Mouse (Mus musculus) heart, postnatal 0 days (tissue): ENCODE data around the gene Omd. TPM values are rescaled to one million over a fixed set of nuclear protein-coding genes. Genes with fewer than 3 reads are reported as not detected.

Experiments used
- ATAC-seq: fragments of 200-750 bp; cut with Nextera tagmentation; 2 replicates; pipeline ENCODE4 v1.8.0; 2017; ENCODE audit warnings: low read depth, moderate number of reproducible peaks, moderate library complexity; ENCODE audit not compliant: insufficient read depth
- DNase-seq: peaks from one replicate; pipeline ENCODE4 v3.0.0-alpha.2; 2016; ENCODE audit warnings: low spot score
- H3K27ac ChIP-seq: fragments of 300-500 bp; sonication (generic); 2 replicates; pipeline ENCODE4 v1.5.1; 2014; ENCODE audit warnings: low read depth, mild to moderate bottlenecking
- H3K27me3 ChIP-seq: fragments of 300-500 bp; sonication (generic); 2 replicates; pipeline ENCODE4 v1.6.1; 2014; ENCODE audit warnings: low read length, mixed read lengths; ENCODE audit not compliant: control insufficient read depth, insufficient read depth
- H3K36me3 ChIP-seq: fragments of 300-500 bp; sonication (generic); replicated peaks from 2 replicates; pipeline ENCODE4 v1.6.1; 2014; ENCODE audit warnings: low read length, mixed read lengths; ENCODE audit not compliant: control insufficient read depth, insufficient read depth
- H3K4me1 ChIP-seq: fragments of 300-500 bp; sonication (generic); 2 replicates; pipeline ENCODE4 v1.6.1; 2014; ENCODE audit warnings: antibody characterized with exemption; ENCODE audit not compliant: control insufficient read depth, insufficient read depth
- H3K4me2 ChIP-seq: fragments of 300-500 bp; sonication (generic); 2 replicates; pipeline ENCODE4 v1.6.1; 2014; ENCODE audit warnings: low read depth, mild to moderate bottlenecking, low read length, moderate library complexity
- H3K4me3 ChIP-seq: fragments of 300-500 bp; sonication (generic); 2 replicates; pipeline ENCODE4 v1.5.1; 2014; ENCODE audit warnings: low read depth, low read length
- H3K9ac ChIP-seq: fragments of 300-500 bp; sonication (generic); replicated peaks from 2 replicates; pipeline ENCODE4 v1.6.1; 2014; ENCODE audit warnings: low read depth, low read length, mixed read lengths
- H3K9me3 ChIP-seq: fragments of 300-500 bp; sonication (generic); replicated peaks from 2 replicates; pipeline ENCODE4 v1.6.1; 2016; ENCODE audit warnings: low read length; ENCODE audit not compliant: control insufficient read depth
- CTCF ChIP-seq: IDR thresholded peaks from 2 replicates; pipeline ENCODE4 v1.5.1; 2016; ENCODE audit warnings: antibody characterized with exemption, control low read depth, low read depth
- EP300 ChIP-seq: IDR thresholded peaks from 2 replicates; pipeline ENCODE4 v1.6.1; 2016; ENCODE audit warnings: antibody characterized with exemption, low read depth
- WGBS: fragments of 180-500 bp; shearing (Covaris S2); extraction: QIAGEN DNeasy Blood & Tissue Kit; methylation state at CpG from one replicate; pipeline ENCODE4 v1.1.7; 2014; 5-methylcytosine and 5-hydroxymethylcytosine counted together
- polyA plus RNA-seq: library from polyadenylated mRNA; unstranded; fragments of >200 nt; fragmentation: Nextera tagmentation; extraction: Ambion mirVana; gene quantifications from 2 replicates; pipeline ENCODE4 v1.2.1, GENCODE M21; 2015
- total RNA-seq: library from RNA; depleted of rRNA; stranded (reverse); fragments of >200 nt; gene quantifications from 2 replicates; pipeline ENCODE4 v1.2.3, GENCODE M21; 2014; ENCODE audit warnings: low replicate concordance; rRNA removed

Gene Omd
- total RNA-seq (not detected in 2 replicates), polyA plus RNA-seq (0.43 and 0.59 TPM in 2 replicates)

DNA sequence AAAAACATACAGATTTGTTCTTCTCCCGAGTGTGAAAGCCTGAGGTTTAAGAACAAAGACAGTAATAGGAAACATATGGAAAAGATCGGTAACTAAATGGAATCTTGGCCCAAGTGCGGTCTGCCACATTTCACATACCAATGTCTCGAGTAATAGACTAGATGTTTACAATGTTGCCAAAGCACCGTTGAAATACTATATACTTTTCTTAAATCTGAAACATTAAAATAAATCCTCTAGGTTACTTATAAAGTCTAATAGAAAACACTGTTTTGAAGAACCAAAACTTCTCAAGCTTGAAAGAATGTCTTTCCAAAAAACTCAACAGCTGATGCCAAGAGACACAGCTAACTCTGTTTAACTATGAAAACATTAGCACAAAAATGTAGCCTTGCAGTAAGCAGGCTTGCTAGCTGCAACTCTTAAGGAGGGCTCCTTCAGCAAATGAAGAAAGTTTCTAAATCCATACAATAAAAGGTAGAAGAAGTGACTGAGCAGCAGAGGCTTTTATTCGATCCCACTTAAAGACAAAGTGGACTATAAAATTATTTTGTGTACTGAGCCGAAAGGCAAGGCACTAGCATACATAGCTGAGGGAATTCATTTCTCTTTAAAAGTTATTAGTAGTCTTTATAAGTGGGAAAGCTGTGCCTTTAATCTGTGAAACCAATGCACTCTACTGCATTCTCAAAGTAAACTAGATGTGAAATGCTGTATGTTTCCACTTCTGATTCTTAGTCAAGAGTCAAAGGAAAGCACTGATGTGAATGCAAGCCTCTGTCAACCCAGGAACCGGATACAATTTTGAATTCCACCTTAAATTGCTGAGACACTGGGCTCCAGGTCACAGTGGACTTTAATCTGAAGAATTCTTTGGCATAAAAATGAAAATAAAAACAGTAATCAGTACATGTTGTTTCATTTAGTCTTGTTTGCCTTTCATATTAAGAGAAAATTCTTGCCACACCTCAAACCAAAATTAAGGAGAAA lies at the start of gene Omd:
Gene Omd (plus strand): TSS at position 922 of the 990 bp plus-strand sequence.
- ATAC-seq = peak; percentile 39; the same call in 1 of the 2 replicates
- Histone ChIP-seq H3K27ac (peak within 1 kb of the TSS; percentile 77), H3K4me2 (0 out of 2 replicates have a peak within 1 kb of the TSS, but pooled peaks have one; percentile 12)

DNA sequence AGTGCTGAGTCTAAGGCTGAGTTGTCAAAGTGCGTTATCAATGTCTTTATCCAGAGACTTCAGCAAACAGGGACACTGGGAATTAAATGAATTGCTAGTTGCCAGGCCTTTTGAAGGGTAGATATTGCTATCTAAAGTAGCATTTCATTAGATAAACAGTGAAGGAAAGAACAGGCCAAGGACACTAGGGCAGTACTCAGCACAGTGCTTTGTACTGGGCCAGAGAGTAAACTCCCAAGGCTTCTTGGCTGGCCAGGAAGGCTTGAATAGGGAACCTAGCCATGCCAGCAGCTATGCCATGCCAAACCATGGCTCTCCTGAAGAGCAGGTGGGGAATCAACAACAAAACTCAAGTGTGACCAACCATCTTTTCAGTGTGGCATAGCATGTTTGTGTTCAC lies 45.3 kb upstream of the Omd start:
- no peak for DNase-seq
- Histone ChIP-seq H3K36me3 (no peaks in the 10 kb centered on the region), H3K27me3 (no peaks in the 10 kb centered on the region), H3K4me3 (no peak overlapping the region), H3K9me3 (no peaks in the 10 kb centered on the region), H3K9ac (no peak overlapping the region), H3K27ac (no peak overlapping the region), H3K4me1 (no peaks in the 10 kb centered on the region), H3K4me2 (no peak overlapping the region)
- no peak for TF ChIP-seq CTCF
- no peak for TF ChIP-seq EP300
- ATAC-seq = no peak
- WGBS = 96% methylated on average over 1 of the region's 1 CpGs

More for the DNA sequence above, at the start of gene Omd:
- WGBS = 50% methylated on average over 8 of the region's 8 CpGs
- Histone ChIP-seq H3K9me3 (no peaks in the 10 kb centered on the region), H3K36me3 (no peaks in the 10 kb centered on the region), H3K4me3 (no peak within 1 kb of the TSS), H3K4me1 (0 out of 2 replicates have a peak, but pooled peaks cover 2% of the 10 kb centered on the region), H3K9ac (no peak within 1 kb of the TSS; the same call in 1 of the 2 replicates), H3K27me3 (no peaks in the 10 kb centered on the region)
- TF ChIP-seq CTCF (no peak), EP300 (no peak)
- peak; percentile 40 for DNase-seq

DNA sequence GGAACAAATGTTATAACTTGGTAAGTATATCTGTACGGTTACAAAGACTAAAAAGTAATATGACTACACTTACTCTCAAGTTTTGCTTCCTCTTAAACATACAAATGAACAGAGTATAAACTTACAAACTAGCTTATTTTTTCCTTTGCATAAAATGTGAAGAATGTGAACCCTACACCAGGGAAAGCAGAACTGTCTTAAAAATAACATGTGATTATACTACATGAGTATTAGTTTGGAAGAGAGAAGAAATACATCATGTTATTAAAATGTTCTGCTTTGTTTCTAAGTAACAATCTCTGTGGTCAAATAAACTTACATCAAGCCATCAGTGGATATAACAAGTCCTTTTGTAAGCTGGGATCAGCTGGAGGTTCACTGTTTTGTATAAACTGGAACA lies 43.6 kb upstream of the Omd start:
- DNase-seq = no peak
- H3K9ac ChIP-seq = no peak overlapping the region
- H3K4me1 ChIP-seq = no peaks in the 10 kb centered on the region
- H3K36me3 ChIP-seq = no peaks in the 10 kb centered on the region
- no peak; the same call in none of the 2 replicates for ATAC-seq
- no peaks in the 10 kb centered on the region for H3K27me3 ChIP-seq
- no peak overlapping the region for H3K4me2 ChIP-seq
- peak overlapping the region; percentile 28; the same call in 1 of the 2 replicates for H3K27ac ChIP-seq
- H3K9me3 ChIP-seq = no peaks in the 10 kb centered on the region
- no peak for TF ChIP-seq EP300
- TF ChIP-seq CTCF = no peak
- no peak overlapping the region for H3K4me3 ChIP-seq
- 71% methylated on average over 1 of the region's 1 CpGs for WGBS

DNA sequence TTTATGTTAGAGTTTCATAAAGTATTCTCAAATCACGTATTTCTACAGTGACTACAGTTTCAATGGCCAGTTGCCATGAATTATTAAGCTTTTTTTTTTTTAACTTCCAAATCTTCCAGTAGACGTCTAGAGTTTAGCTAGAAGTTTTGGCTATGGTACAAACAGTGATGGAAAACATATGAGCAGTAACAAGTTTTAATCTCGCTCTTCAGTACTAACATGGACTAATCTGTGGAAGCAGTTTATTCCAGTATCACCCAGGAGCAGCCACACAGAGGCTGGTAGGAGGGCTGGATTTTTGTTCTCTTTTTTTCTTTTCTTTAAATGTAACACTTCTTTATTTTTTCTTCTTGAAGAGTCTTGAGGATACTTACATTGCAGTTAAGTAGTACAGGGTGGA lies 38.0 kb upstream of the Omd start, which contains the start of gene Aspn:
Gene Aspn (plus strand): TSS at position 165 of the 400 bp plus-strand sequence.
- H3K4me2 ChIP-seq = peak within 1 kb of the TSS; percentile 32; the same call in 1 of the 2 replicates
- peak within 1 kb of the TSS; percentile 15; the same call in 1 of the 2 replicates for H3K4me3 ChIP-seq
- TF ChIP-seq EP300 (no peak), CTCF (no peak)
- H3K4me1 ChIP-seq = no peaks in the 10 kb centered on the region
- H3K27ac ChIP-seq = peak within 1 kb of the TSS; percentile 68
- H3K36me3 ChIP-seq = no peaks in the 10 kb centered on the region
- no peaks in the 10 kb centered on the region for H3K27me3 ChIP-seq
- DNase-seq = peak; percentile 50
- no peak; the same call in 1 of the 2 replicates for ATAC-seq
- no peaks in the 10 kb centered on the region for H3K9me3 ChIP-seq
- H3K9ac ChIP-seq = no peak within 1 kb of the TSS
- 45% methylated on average over 3 of the region's 3 CpGs for whole genome bisulfite sequencing

DNA sequence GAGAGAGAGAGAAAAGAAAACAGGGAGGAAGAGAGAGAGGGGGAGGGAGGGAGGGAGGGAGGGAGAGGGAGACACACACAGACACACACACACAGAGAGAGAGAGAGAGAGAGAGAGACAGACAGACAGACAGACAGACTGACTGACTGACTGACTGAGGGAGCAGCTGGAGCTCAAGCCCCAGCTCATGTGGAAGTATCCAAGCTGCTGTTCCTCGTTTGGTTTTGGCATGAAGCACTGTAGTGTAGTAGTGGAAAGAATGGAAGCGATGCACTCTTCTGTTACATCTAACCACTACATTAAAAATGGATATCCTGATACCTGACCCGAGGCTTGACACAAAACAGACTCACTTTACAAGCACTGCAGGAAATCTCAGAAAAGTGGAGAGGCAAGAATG lies 36.6 kb upstream of the Omd start:
- DNase-seq (peak; percentile 52), ATAC-seq (peak; percentile 79)
- TF ChIP-seq CTCF = no peak
- TF ChIP-seq EP300 = no peak
- Histone ChIP-seq H3K9me3 (no peaks in the 10 kb centered on the region), H3K36me3 (no peaks in the 10 kb centered on the region), H3K4me2 (peak overlapping the region; percentile 32), H3K9ac (no peak overlapping the region), H3K4me3 (0 out of 2 replicates have a peak overlapping the region, but pooled peaks have one; percentile 15), H3K27ac (peak overlapping the region; percentile 68), H3K4me1 (no peaks in the 10 kb centered on the region), H3K27me3 (no peaks in the 10 kb centered on the region)
- WGBS = 15% methylated on average over 3 of the region's 3 CpGs
